Mouse (Mus musculus) spleen, adult 18-20 months (tissue): Measurements from ENCODE around the gene Slc38a7.
A peak's percentile ranks its signal among the peaks of the same experiment; 100 is the strongest.
"Not testable (repeated sequence)": the region's sequence is repeated elsewhere in the genome, so short reads cannot be mapped to it uniquely, and the experiment has no call there.

ENCODE experiments used
- DNase-seq, 2 experiments: peaks; one replicate each; pipeline ENCODE4 v3.0.0; 2022; ENCODE audit warnings: mixed read lengths in 2 of 2

The Slc38a7 gene

DNA sequence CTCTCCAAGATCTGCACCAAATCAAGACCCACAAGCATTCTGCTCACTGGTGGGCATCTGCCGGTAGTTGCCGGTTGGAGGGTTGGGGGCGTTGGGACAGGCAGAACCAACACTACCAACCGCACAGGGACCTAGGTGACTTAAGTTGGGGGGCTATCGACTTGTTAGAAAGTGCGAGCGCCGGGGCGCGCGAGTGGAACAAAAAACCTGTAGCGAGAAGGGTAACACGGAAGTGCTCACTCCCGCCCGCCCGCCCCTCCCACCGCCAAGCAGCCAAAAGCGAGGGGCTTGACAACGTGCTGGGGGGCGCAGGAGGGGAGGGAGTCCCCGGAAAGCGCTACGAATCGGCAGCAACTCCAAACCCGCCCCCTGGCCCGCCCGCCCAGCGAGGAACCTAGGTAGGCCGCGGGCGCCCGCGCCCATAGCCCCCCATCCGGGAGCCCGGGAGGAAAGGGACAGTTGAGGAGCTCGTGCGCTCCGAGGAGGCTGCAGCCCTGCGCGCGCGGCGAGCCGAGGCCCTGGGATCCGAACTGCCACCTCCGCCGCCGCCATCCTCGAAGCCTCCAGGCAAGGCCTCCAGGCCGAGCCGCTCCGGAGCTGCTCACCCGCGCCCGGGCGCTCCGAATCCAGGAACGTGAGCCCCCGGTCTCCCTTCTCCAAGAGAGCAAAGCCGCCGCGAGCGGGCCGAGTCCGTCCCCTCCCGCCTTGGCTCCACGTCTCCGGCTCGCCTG lies 46.7 kb downstream of the Slc38a7 start:
- DNase-seq, result peak; percentile 19 to 37

- DNase-seq, result no peak
Measured at GRCm38 (mm10) chr8:95805482-95805881, 47.9 kb downstream of the Slc38a7 start.

GRCm38 (mm10) chr8:95802231-95802630 lies 51.1 kb downstream of the Slc38a7 start:
- no peak for DNase-seq

DNA sequence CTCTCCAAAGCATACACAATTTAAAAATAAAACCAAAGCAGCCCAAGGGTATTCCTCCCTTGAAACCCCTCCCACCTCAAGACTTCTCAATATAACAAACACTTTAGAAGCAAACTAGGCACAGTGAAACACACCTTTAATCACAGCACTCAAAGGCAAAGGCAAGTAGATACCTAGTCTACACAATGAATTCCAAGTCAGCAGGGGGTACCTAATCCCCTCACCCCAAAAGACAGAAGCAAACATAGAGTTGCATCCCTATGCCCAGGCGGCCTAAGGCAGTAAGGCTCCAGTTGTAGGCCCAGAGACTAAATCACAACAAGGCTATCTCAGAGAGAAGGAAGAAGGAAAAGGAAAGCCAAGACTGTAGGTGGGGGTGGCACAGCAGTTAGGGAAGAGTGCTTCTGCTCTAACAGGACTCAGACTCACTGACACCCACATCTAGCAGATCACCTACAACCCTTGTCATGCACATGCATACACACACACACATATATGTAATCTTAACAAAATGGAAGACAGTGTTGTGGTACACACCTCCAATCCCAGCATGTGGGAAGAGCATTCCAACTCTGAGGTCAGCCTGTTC lies 51.8 kb downstream of the Slc38a7 start:
- no peak for DNase-seq

- no peak for DNase-seq
Measured at GRCm38 (mm10) chr8:95800353-95800752, 53.0 kb downstream of the Slc38a7 start.

DNA sequence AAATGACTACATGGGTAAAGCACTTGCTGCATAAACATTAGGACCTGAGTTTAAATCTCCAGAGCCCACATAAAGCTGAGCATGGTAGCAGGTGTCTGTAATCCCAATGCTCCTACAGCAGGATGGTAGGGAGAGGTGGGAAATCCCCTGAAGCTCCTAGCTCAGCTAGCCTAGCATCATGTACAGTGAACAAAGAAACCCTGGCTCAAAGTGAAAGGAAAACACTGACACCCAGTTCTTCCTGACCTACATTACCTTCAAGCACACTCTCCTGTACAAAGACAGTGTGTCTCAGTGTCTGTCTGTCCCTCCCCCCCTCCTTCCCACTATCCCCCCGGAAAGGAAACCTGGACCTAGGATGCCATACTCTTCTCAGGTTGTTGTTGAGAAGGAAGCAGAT lies 53.4 kb downstream of the Slc38a7 start:
- no peak for DNase-seq

- DNase-seq, result no peak
Measured at GRCm38 (mm10) chr8:95799117-95799516, 54.2 kb downstream of the Slc38a7 start.

DNA sequence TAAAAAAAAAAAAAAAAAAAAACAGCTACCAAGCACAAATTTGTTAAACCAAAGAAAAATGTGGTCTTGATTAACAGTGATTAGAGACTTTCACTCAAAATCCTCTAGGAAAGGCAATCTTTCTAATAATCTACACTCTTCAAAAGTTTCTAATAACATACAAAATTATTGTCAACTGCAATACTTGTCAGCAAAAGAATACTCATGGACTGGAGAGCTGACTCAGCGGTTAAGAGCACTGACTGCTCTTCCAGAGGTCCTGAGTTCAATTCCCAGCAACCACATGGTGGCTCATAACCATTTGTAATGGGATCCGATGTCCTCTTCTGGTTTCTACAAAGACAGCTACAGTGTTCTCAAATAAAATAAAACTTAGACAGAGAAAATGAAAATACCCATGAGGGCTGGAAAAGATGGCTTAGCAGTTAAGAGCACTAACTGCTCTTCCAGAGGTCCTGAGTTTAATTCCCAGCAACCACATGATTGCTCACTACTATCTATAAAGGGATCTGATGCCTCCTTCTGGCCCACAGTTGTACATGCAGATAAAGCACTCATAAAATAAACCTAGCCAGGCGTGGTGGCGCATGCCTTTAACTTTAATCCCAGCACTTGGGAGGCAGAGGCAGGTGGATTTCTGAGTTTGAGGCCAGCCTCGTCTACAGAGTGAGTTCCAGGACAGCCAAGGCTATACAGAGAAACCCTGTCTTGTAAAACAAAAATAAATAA lies 57.8 kb downstream of the Slc38a7 start:
- DNase-seq, result not testable (repeated sequence)
